Mouse (Mus musculus) megakaryocyte progenitor cell, adult 5-6 weeks (primary cell): ENCODE data around the gene 4930469K13Rik. TPM values are rescaled to one million over a fixed set of nuclear protein-coding genes. Genes with fewer than 3 reads are reported as not detected.

ENCODE experiments used
- ATAC-seq: replicated peaks from 2 replicates; pipeline ENCODE4 v1.8.0; 2016; ENCODE audit warnings: mild to moderate bottlenecking, moderate TSS enrichment, inconsistent platforms; ENCODE audit not compliant: poor library complexity
- total RNA-seq, 2 experiments: library from RNA; stranded (forward) in 1 of 2; stranded (reverse) in 1 of 2; fragments of 157-497, 149-512 nt in 1 of 2; fragments of 200-1000 nt in 1 of 2; gene quantifications; 2 replicates each; pipeline versions ENCODE4 v1.2.3 to v1.2.4; 2015 to 2017

4930469K13Rik gene
- total RNA-seq, 2 experiments from 2014 or later = not detected

GRCm38 (mm10) chr11:34079542-34080464, 18.6 kb downstream of the 4930469K13Rik start:
- ATAC-seq = peak; percentile 80

DNA sequence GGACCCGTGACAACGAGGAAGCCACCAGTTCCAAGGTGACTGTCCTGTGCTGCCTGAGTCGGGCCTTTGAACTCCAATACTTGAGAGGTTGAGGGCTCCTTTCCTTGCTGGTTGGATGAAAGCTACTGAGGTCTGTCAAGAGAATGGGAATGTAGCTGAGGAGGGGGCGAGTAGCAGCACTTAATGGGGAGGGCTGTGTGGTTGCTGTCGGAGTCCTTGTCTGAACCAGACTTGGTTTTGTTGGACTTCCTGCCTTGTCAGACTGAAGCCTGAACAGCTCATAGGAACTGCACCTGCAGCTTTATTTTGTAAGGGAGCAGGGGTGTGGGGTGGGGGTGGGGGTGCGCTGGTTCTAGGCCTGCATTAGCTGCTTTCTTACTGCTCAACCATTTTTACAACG, 19.8 kb downstream of the 4930469K13Rik start:
- no peak for ATAC-seq

GRCm38 (mm10) chr11:34077870-34078269, 20.5 kb downstream of the 4930469K13Rik start:
- no peak for ATAC-seq

- peak; percentile 80 for ATAC-seq
These were observed 24.6 kb downstream of the 4930469K13Rik start for GRCm38 (mm10) chr11:34073776-34074175.

GRCm38 (mm10) chr11:34072309-34072708, 26.0 kb downstream of the 4930469K13Rik start:
- peak; percentile 89 for ATAC-seq

DNA sequence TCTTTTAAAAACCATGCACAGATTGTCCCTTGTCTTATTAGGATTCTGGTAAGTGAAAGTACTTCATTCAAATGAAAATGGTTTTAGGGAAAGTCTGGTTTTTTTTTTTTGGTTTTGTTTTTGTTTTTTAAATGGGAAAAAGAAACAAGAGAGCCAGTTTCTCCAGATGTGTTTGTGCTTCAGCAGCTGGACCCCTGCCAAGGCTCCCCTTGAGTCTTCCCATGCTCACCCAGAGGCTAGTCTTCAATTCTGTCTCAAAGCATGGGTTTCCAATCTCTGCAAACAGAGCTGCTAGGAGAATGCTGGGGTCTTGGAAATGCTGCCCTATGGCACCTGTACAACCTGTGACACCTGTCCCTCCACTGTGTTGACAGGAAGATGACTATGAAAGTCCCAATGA, 27.8 kb downstream of the 4930469K13Rik start:
- no peak for ATAC-seq

GRCm38 (mm10) chr11:34063702-34064485, 34.5 kb downstream of the 4930469K13Rik start:
- ATAC-seq = peak; percentile 87

GRCm38 (mm10) chr11:34063257-34063656, 35.1 kb downstream of the 4930469K13Rik start:
- ATAC-seq = no peak

GRCm38 (mm10) chr11:34061740-34062139, 36.6 kb downstream of the 4930469K13Rik start:
- ATAC-seq = 0 out of 2 replicates have a peak, but pooled peaks have one; percentile 7

GRCm38 (mm10) chr11:34058960-34059359, 39.4 kb downstream of the 4930469K13Rik start:
- no peak for ATAC-seq

DNA sequence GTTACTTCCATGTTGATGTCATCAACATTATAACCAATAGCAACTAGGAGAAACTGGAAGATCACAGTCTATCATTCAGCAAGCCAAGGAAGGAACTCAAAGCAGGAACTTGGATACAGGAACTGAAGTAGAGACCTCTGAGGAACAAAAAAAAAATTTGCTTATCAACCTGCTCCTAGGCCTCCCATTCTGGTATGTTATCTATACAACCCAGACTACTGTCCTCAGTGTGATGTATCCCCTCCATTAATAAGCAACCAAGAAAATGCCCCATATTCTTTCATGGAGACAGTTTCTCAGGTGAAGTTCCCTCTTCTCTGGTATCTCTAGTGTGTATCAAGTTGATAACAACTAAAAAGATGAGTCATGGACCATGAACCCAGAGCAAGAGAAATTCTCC, 40.0 kb downstream of the 4930469K13Rik start:
- ATAC-seq = peak; percentile 38

DNA sequence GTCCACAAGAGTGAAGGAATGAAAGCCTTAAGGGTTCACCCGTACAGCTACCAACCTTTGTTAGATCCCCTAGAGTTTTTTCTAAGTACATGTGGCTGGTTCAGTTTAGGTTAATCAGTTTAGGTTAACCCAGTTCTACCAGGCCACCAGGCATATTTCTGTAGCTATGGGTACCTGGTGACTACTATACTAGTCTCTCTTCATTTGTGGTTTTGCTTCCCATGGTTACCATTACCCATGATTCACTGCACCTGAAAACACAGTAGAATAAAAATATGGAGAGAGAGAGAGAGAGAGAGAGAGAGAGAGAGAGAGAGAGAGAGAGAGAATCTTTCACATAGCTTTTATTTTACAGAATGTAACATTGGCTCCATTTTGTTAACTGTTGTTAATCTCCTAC, 41.6 kb downstream of the 4930469K13Rik start:
- no peak for ATAC-seq

DNA sequence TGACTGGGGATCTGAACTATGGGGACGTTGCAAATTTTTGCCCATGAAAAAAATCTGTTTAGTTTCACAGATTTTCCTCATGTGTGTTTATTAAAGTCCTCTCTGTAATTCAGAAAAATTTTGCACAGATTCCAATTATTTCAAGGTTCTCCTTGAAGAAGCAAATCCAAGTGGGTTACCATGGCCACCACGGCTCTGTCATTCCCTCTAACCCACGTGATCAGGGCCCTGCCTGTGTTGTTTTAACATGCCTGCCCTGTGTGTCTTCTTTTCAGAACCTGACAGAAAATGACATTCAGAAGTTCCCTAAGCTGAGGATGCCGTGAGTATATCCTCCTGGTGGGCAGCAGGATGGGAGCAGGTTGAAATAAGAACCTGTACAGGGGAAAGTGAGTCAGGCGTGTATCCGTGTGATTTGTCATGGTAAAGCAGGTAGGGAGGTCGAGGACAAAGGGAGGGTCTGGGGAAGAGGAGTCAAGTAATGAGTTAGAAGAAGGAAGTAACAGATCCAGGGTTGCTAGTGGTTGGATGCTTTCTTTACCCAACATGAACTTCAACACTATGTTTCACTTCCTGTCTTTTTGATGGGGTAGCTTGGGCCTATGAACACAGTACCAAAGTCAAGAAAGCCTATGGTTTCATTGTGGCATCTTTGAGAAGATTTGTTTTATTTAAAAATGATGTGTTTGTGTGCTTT, 44.2 kb downstream of the 4930469K13Rik start:
- ATAC-seq = peak; percentile 53

GRCm38 (mm10) chr11:34053031-34053818, 45.1 kb downstream of the 4930469K13Rik start:
- peak; percentile 70 for ATAC-seq

DNA sequence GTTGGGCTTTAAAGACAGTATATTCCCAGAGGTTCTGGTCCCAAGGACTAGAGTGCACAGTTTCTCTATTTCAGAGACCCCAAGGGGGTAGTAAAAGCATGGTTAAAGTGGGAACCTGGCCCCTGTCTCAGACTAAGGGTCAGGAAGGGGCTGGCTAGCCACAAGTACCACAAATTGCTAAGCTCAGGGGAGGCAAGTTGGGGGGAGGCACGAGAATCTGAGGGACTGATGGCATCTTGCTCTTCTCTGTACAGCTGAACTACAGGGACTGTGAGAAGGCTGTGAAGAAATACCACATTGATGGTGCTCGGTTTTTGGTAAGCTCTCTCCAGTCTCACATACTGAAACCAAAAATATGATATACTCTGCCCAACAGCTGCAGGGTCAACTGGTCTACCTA, 47.7 kb downstream of the 4930469K13Rik start:
- ATAC-seq = peak; percentile 24; the same call in 1 of the 2 replicates

- no peak for ATAC-seq
These were observed 48.3 kb downstream of the 4930469K13Rik start for GRCm38 (mm10) chr11:34050063-34050462.

DNA sequence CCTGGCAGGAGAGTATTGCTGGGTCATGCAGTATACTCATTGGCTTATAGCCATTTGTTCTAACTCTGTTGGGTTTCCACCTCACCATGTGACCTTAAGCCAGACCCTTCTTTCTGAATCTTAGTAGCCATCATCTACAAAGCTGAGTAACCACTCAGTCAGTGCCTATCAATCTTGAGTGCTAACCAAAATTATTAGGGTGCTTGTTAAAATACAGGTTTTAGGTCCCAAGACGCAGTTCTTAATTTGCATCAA, 49.3 kb downstream of the 4930469K13Rik start:
- no peak for ATAC-seq

DNA sequence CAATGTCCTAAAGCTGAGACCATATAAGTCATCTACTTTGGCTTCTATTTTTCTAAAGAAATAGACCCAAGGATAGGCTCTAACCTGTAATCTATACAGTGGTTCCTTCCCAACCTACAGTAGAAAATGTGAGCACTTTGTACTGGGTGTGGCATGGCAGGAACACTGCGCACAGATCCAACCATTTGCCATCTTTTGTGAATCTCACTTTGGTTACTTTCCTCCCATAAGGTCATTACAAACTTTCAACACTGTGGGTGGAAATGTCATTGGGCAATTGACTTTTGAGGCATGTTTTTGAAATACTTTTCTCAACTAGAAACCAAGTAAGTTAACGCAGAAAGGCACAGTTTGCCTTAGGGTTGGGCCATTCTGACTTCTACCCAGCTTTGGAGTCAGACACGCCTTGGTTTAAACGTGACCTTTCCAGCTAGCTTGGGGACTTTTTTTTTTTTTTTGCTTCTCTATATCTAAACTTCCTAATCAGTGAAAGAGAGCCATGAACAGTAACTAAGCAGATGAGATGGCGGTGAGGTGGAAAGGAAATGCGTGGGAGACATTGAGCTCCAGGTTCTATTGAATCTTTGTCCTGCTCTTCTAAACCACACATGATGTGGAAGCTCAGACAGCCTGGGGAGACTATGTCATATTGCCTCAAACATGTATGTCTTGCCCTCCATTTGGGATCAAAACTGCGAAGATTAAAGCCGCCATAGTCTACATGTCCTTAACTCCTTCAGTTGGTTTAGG, 49.8 kb downstream of the 4930469K13Rik start:
- peak; percentile 14 for ATAC-seq

DNA sequence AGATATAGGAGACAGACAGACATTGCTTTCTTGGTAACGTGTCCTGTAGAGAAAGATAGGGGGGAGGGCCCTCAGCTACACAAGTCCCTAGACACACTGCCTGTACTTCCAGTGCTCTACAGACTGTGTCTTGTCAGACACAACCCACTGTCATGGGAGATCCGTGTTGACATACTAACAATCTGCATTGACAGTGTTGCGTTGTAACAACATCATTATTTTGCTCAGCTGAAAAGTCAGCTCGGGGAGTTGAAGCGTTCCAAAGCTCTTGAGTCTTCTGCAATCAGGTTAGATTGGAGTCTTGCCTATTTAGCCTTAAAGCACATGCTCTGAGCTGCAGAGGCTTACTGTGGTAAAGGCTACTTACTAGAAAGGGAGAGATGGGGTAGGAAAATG, 50.8 kb downstream of the 4930469K13Rik start:
- ATAC-seq = peak; percentile 7
